Mouse (Mus musculus) hindbrain, embryonic 13.5 days (tissue): Measurements from ENCODE around the gene Hoxc5. TPM values are rescaled to one million over a fixed set of nuclear protein-coding genes. Genes with fewer than 3 reads are reported as not detected.

Source experiments
- ATAC-seq: fragments of 200-750 bp; cut with Nextera tagmentation; 2 replicates; pipeline ENCODE4 v1.8.0; 2017; ENCODE audit warnings: moderate TSS enrichment; ENCODE audit not compliant: low FRiP score
- H3K27ac ChIP-seq: fragments of 300-500 bp; sonication (generic); 2 replicates; pipeline ENCODE4 v1.5.1; 2015; ENCODE audit warnings: inconsistent platforms, mild to moderate bottlenecking, moderate library complexity
- H3K27me3 ChIP-seq: fragments of 300-500 bp; sonication (generic); 2 replicates; pipeline ENCODE4 v1.6.1; 2015; ENCODE audit warnings: mild to moderate bottlenecking, inconsistent platforms
- H3K36me3 ChIP-seq: fragments of 300-500 bp; sonication (generic); 2 replicates; pipeline ENCODE4 v1.6.1; 2015; ENCODE audit warnings: mild to moderate bottlenecking, inconsistent platforms
- H3K4me1 ChIP-seq: fragments of 300-500 bp; sonication (generic); replicated peaks from 2 replicates; pipeline ENCODE4 v1.6.1; 2015; ENCODE audit warnings: inconsistent platforms
- H3K4me2 ChIP-seq: fragments of 300-500 bp; sonication (generic); 2 replicates; pipeline ENCODE4 v1.6.1; 2015; ENCODE audit warnings: inconsistent platforms, mild to moderate bottlenecking, moderate library complexity
- H3K4me3 ChIP-seq: fragments of 300-500 bp; sonication (generic); 2 replicates; pipeline ENCODE4 v1.5.1; 2015; ENCODE audit warnings: mild to moderate bottlenecking, inconsistent platforms
- H3K9ac ChIP-seq: fragments of 300-500 bp; sonication (generic); 2 replicates; pipeline ENCODE4 v1.6.1; 2015; ENCODE audit warnings: mild to moderate bottlenecking, inconsistent platforms
- H3K9me3 ChIP-seq: fragments of 300-500 bp; sonication (generic); 2 replicates; pipeline ENCODE4 v1.6.1; 2016; ENCODE audit warnings: inconsistent platforms
- WGBS: fragments of 180-500 bp; shearing (Covaris S2); methylation state at CpG from one replicate; pipeline ENCODE4 v1.1.7; 2015; 5-methylcytosine and 5-hydroxymethylcytosine counted together
- polyA plus RNA-seq: library from polyadenylated mRNA; unstranded; fragments of >200 nt; fragmentation: Nextera tagmentation; extraction: Ambion mirVana; gene quantifications from 2 replicates; pipeline ENCODE4 v1.2.1, GENCODE M21; 2015

Hoxc5 gene
- polyA plus RNA-seq, 1 experiment from 2014 or later = 39.2 TPM

- H3K4me1 ChIP-seq = peaks cover 8% of the 10 kb centered on the region
- H3K27ac ChIP-seq = no peak overlapping the region
- H3K4me3 ChIP-seq = no peak overlapping the region
- no peak overlapping the region for H3K4me2 ChIP-seq
- peaks cover 98% of the 10 kb centered on the region for H3K27me3 ChIP-seq
- peak; percentile 49; the same call in 1 of the 2 replicates for ATAC-seq
- H3K9ac ChIP-seq = no peak overlapping the region
- H3K36me3 ChIP-seq = no peaks in the 10 kb centered on the region
- 3% methylated on average over 21 of the region's 21 CpGs for WGBS
- no peaks in the 10 kb centered on the region for H3K9me3 ChIP-seq
Measured at GRCm38 (mm10) chr15:102987124-102987833, 20.0 kb downstream of the Hoxc5 start.

GRCm38 (mm10) chr15:102988078-102988477 is 20.8 kb downstream of the Hoxc5 start:
- 19% methylated on average over 5 of the region's 5 CpGs for WGBS
- no peak overlapping the region for H3K4me2 ChIP-seq
- no peaks in the 10 kb centered on the region for H3K36me3 ChIP-seq
- peaks cover 8% of the 10 kb centered on the region for H3K4me1 ChIP-seq
- H3K27me3 ChIP-seq = peaks cover 98% of the 10 kb centered on the region
- no peak overlapping the region for H3K9ac ChIP-seq
- no peak overlapping the region for H3K27ac ChIP-seq
- H3K9me3 ChIP-seq = no peaks in the 10 kb centered on the region
- H3K4me3 ChIP-seq = no peak overlapping the region
- ATAC-seq = no peak

DNA sequence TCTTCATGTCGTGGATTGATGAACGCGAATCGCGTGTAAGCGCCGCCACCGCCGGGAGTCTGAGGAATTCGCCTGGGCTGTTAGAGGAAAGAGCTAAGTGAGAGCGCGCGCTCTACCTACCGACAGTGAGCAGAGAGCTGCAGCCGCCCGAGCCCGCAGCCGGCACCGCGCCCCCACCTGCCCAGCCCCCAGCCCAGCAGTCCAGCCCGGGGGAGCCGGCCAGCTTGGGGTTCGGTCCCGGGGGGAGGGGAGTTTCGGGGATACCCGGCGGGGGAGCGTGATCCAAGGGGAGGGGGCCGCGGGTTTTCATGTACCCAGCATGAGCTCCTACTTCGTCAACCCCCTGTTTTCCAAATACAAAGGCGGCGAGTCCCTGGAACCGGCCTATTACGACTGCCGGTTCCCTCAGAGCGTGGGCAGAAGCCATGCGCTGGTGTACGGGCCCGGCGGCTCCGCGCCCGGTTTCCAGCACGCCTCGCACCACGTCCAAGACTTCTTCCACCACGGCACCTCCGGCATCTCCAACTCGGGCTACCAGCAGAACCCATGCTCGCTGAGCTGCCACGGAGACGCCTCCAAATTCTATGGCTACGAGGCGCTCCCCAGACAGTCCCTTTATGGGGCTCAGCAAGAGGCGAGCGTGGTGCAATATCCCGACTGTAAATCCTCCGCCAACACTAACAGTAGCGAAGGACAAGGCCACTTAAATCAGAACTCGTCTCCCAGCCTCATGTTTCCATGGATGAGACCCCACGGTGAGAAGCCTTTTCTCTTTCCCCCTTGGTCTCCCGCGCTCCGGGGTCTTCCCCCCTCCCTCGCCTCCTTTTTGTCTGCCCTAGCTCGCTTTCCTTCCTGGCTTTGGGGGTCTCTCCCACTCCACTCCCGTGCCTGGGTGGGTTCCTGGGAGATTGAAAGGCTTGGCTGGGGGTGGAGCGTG is 23.5 kb downstream of the Hoxc5 start, which contains the start of gene Hoxc8:
Hoxc8 (plus strand) TSS at position 147 of the 937 bp plus-strand sequence.
- Histone ChIP-seq H3K27me3 (peaks cover 96% of the 10 kb centered on the region), H3K4me3 (peak within 1 kb of the TSS; percentile 16), H3K27ac (no peak within 1 kb of the TSS), H3K9ac (no peak within 1 kb of the TSS), H3K9me3 (no peaks in the 10 kb centered on the region), H3K4me2 (peak within 1 kb of the TSS; percentile 29), H3K4me1 (peaks cover 8% of the 10 kb centered on the region), H3K36me3 (no peaks in the 10 kb centered on the region)
- ATAC-seq = no peak
- WGBS = under 1% methylated on average over 68 of the region's 69 CpGs

DNA sequence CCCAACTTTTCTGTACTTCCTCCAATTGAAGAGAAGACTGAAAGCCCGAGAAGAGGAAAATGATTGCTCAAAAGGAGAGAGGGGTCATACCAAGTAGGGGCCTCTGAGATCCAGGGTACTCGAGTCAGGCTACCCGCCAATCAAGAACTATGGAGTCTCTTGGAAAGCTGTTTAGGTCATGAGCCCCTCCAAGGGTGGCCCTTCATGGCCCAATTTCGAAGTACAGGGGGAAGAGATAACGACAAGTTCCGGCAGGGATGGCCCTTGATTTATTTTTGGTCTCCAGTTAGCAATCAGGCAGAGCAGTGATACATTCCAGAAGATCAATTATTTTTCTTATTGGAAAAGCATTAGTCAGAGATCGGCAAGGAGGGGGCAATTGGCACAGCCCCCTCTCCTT is 24.5 kb downstream of the Hoxc5 start:
- 2% methylated on average over 7 of the region's 7 CpGs for WGBS
- Histone ChIP-seq H3K4me3 (no peak overlapping the region), H3K4me1 (peaks cover 8% of the 10 kb centered on the region), H3K4me2 (no peak overlapping the region), H3K9me3 (no peaks in the 10 kb centered on the region), H3K36me3 (no peaks in the 10 kb centered on the region), H3K27ac (no peak overlapping the region), H3K27me3 (peaks cover 95% of the 10 kb centered on the region), H3K9ac (no peak overlapping the region)
- no peak for ATAC-seq

DNA sequence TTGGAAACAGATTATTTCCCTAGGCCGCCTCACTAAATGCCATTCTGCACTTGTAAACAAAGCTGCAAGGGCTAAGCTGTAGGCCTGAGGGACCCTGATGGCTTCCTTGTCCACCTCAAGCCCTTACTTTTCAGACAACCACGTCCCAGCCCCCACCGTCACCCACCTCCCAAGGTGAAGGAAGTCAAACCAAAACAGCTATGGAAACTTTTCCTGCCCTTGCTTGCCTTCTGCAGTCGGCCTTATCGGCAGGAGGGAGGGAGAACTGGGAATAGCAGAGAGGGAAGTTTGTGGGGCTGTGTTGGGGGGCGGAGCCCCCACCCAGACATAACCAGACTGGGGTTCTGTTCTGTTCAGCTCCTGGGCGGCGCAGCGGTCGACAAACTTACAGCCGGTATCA is 25.0 kb downstream of the Hoxc5 start:
- Histone ChIP-seq H3K9ac (no peak overlapping the region), H3K9me3 (no peaks in the 10 kb centered on the region), H3K4me2 (no peak overlapping the region), H3K27me3 (peaks cover 95% of the 10 kb centered on the region), H3K4me1 (peaks cover 8% of the 10 kb centered on the region), H3K4me3 (no peak overlapping the region), H3K36me3 (no peaks in the 10 kb centered on the region), H3K27ac (no peak overlapping the region)
- under 1% methylated on average over 11 of the region's 11 CpGs for WGBS
- no peak for ATAC-seq

- 3% methylated on average over 3 of the region's 3 CpGs for WGBS
- Histone ChIP-seq H3K4me1 (peaks cover 8% of the 10 kb centered on the region), H3K27ac (no peak overlapping the region), H3K4me2 (no peak overlapping the region), H3K9me3 (no peaks in the 10 kb centered on the region), H3K27me3 (peaks cover 95% of the 10 kb centered on the region), H3K36me3 (no peaks in the 10 kb centered on the region), H3K4me3 (no peak overlapping the region), H3K9ac (no peak overlapping the region)
- no peak for ATAC-seq
Measured at GRCm38 (mm10) chr15:102992863-102993262, 25.6 kb downstream of the Hoxc5 start.

DNA sequence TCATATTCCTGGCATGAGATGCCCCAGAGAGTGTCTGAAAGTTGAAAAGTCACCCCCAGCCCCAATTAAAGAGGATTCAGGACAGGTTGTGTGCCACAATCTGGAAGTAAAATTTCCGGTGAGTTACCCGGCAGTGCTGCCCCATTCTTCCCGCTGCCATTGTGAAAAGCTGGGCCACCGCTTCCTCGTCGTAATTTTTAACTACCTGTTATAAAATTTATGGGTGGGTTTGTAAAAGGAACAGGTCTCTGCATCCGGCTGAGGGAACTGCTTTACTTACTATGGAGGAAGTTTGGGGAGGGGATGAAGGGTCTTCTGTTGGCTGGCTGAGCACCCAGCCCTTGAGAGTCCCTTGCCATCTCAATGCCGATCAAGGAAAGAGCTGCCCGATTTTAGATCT is 29.3 kb downstream of the Hoxc5 start:
- 1% methylated on average over 9 of the region's 9 CpGs for WGBS
- ATAC-seq = no peak
- Histone ChIP-seq H3K9me3 (no peaks in the 10 kb centered on the region), H3K27me3 (peaks cover 97% of the 10 kb centered on the region), H3K4me1 (peaks cover 8% of the 10 kb centered on the region), H3K36me3 (no peaks in the 10 kb centered on the region), H3K4me2 (no peak overlapping the region), H3K9ac (no peak overlapping the region), H3K27ac (no peak overlapping the region), H3K4me3 (no peak overlapping the region)

- WGBS = 1% methylated on average over 3 of the region's 3 CpGs
- Histone ChIP-seq H3K4me3 (no peak overlapping the region), H3K27me3 (peaks cover 97% of the 10 kb centered on the region), H3K9me3 (no peaks in the 10 kb centered on the region), H3K4me2 (no peak overlapping the region), H3K9ac (no peak overlapping the region), H3K27ac (no peak overlapping the region), H3K36me3 (no peaks in the 10 kb centered on the region), H3K4me1 (peaks cover 8% of the 10 kb centered on the region)
- no peak for ATAC-seq
Measured at GRCm38 (mm10) chr15:102997431-102997830, 30.2 kb downstream of the Hoxc5 start.

GRCm38 (mm10) chr15:102997939-102998355 is 30.7 kb downstream of the Hoxc5 start, which contains the start of gene Hoxc6:
Hoxc6 (plus strand) TSS chr15:102998257.
- H3K4me3 ChIP-seq = peak within 1 kb of the TSS; percentile 33
- WGBS = 1% methylated on average over 19 of the region's 19 CpGs
- peaks cover 8% of the 10 kb centered on the region for H3K4me1 ChIP-seq
- no peak within 1 kb of the TSS for H3K27ac ChIP-seq
- no peak for ATAC-seq
- no peak within 1 kb of the TSS for H3K9ac ChIP-seq
- no peaks in the 10 kb centered on the region for H3K9me3 ChIP-seq
- H3K27me3 ChIP-seq = peaks cover 97% of the 10 kb centered on the region
- H3K4me2 ChIP-seq = peak within 1 kb of the TSS; percentile 52
- H3K36me3 ChIP-seq = no peaks in the 10 kb centered on the region

- WGBS = 0% methylated on average over 19 of the region's 19 CpGs
- peak overlapping the region; percentile 33 for H3K4me3 ChIP-seq
- H3K27ac ChIP-seq = no peak overlapping the region
- no peaks in the 10 kb centered on the region for H3K36me3 ChIP-seq
- H3K9me3 ChIP-seq = no peaks in the 10 kb centered on the region
- no peak overlapping the region for H3K9ac ChIP-seq
- H3K27me3 ChIP-seq = peaks cover 98% of the 10 kb centered on the region
- H3K4me1 ChIP-seq = peaks cover 8% of the 10 kb centered on the region
- peak overlapping the region; percentile 52 for H3K4me2 ChIP-seq
- ATAC-seq = no peak
Measured at GRCm38 (mm10) chr15:102998608-102999182, 31.5 kb downstream of the Hoxc5 start.

- H3K4me2 ChIP-seq = peak overlapping the region; percentile 52
- H3K9me3 ChIP-seq = no peaks in the 10 kb centered on the region
- peak overlapping the region; percentile 33 for H3K4me3 ChIP-seq
- H3K27me3 ChIP-seq = peaks cover 99% of the 10 kb centered on the region
- peak overlapping the region; percentile 56 for H3K9ac ChIP-seq
- H3K4me1 ChIP-seq = peaks cover 8% of the 10 kb centered on the region
- under 1% methylated on average over 33 of the region's 33 CpGs for WGBS
- H3K27ac ChIP-seq = no peak overlapping the region
- H3K36me3 ChIP-seq = no peaks in the 10 kb centered on the region
- ATAC-seq = no peak
Measured at GRCm38 (mm10) chr15:102999183-102999831, 32.1 kb downstream of the Hoxc5 start.

DNA sequence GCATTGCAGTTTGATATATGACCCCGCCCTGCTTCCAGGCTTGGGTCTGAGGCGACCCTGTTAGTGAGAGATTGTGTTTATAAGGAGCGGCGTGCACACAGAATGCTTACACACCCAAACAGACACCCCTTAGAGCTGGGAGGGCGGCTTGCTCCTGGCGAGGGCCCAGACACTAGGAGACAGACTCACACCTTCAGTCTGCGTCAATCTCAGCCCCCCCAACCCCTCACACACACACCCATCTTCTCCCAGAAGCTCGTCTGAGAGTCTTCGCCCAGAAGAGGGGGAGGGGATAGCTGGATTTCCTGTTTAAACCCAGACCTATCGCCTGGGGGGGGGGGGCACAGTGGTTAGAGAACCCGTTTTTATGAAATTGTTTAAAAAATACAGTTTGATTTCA is 32.7 kb downstream of the Hoxc5 start:
- Histone ChIP-seq H3K36me3 (no peaks in the 10 kb centered on the region), H3K27ac (no peak overlapping the region), H3K4me1 (peaks cover 8% of the 10 kb centered on the region), H3K9me3 (no peaks in the 10 kb centered on the region), H3K27me3 (peaks cover 99% of the 10 kb centered on the region), H3K4me2 (no peak overlapping the region), H3K9ac (no peak overlapping the region), H3K4me3 (0 out of 2 replicates have a peak overlapping the region, but pooled peaks have one; percentile 33)
- 2% methylated on average over 11 of the region's 11 CpGs for WGBS
- no peak for ATAC-seq
